Mouse (Mus musculus) olfactory bulb, adult 2 months (tissue): Measurements from ENCODE around the gene Uvrag. TPM values are rescaled to one million over a fixed set of nuclear protein-coding genes. Genes with fewer than 3 reads are reported as not detected.

Source experiments
- H3K27ac ChIP-seq: fragments of 200-500 bp; 2 replicates; pipeline ENCODE4 v1.5.1; 2012; ENCODE audit warnings: low read depth, low read length; ENCODE audit not compliant: insufficient read depth
- H3K4me1 ChIP-seq: fragments of 200-500 bp; 2 replicates; pipeline ENCODE4 v1.6.1; 2012; ENCODE audit warnings: low read length; ENCODE audit not compliant: control insufficient read depth, insufficient read depth
- H3K4me3 ChIP-seq: fragments of 200-500 bp; 2 replicates; pipeline ENCODE4 v1.5.1; 2012; ENCODE audit warnings: mild to moderate bottlenecking, low read depth, low read length, moderate library complexity; ENCODE audit not compliant: insufficient read depth
- CTCF ChIP-seq: fragments of 200-500 bp; IDR thresholded peaks from 2 replicates; pipeline ENCODE4 v1.5.1; 2012; ENCODE audit warnings: low read depth, mild to moderate bottlenecking, low read length, moderate library complexity; ENCODE audit not compliant: insufficient read depth
- POLR2A ChIP-seq: fragments of 200-500 bp; IDR thresholded peaks from 2 replicates; pipeline ENCODE4 v1.6.1; 2012; ENCODE audit warnings: mild to moderate bottlenecking, low read depth, low read length, moderate library complexity; ENCODE audit not compliant: insufficient read depth
- WGBS: fragments of 180-500 bp; shearing (Covaris S2); methylation state at CpG from one replicate; pipeline ENCODE4 v1.1.7; 2018; 5-methylcytosine and 5-hydroxymethylcytosine counted together
- polyA plus RNA-seq: library from polyadenylated mRNA; stranded (reverse); fragments of >200 nt; gene quantifications from 2 replicates; pipeline ENCODE4 v1.2.4, GENCODE M21; 2012; ENCODE audit warnings: low replicate concordance; ENCODE audit not compliant: missing spikeins, insufficient read depth, insufficient read length

Gene Uvrag
- polyA plus RNA-seq, 1 experiment: not detected

GRCm38 (mm10) chr7:99147494-99147893, 6.6 kb upstream of the Uvrag start:
- WGBS: 91% methylated on average over 7 of the region's 7 CpGs
- Histone ChIP-seq H3K27ac (no peak overlapping the region), H3K4me3 (no peak overlapping the region), H3K4me1 (peaks cover 6% of the 10 kb centered on the region)
- TF ChIP-seq CTCF (no peak), POLR2A (no peak)

DNA sequence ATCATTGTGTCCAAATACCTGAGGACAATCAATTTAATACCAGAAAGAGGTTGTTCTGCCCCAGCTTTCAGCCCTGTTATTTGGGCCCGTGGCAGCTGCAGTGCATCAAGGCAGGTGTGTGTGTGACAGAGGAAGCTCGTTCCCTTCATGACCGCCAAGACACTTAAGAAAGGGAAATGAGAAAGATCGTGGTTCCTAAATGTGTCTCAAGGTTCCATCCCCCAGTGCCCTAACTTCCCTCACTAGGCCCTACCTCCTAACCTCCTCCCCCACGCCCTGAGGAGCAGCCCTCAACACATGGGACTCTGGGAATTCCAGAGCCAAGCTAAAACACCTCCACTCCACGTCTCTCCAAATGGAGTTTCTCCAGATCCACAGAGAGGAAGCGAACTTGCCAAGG, 6.0 kb upstream of the Uvrag start:
- H3K27ac ChIP-seq: no peak overlapping the region
- TF ChIP-seq POLR2A (no peak), CTCF (no peak)
- WGBS: 79% methylated on average over 7 of the region's 7 CpGs

DNA sequence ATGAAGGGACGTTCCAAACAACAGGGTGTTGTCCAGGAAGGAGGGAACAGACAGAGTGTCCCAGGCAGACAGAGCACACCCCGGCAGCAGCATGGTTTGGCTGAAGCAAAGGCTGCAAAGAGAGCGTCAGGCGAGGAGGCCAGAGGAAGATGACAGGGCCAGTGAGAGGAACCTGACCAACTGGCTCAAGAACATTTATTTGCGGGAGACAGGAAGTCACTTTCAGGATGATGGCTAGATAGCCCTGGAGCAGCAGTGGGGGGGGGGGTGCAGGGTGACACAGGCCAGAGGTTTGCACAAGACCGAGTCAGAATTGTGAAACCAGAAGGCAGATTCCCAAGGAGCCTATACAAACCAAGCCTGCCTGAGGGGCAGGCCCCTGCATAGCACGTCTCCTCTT, 5.1 kb upstream of the Uvrag start:
- WGBS: 75% methylated on average over 7 of the region's 7 CpGs

More for the DNA sequence above, 6.0 kb upstream of the Uvrag start:
- Histone ChIP-seq H3K4me3 (no peak overlapping the region), H3K4me1 (peaks cover 6% of the 10 kb centered on the region)

DNA sequence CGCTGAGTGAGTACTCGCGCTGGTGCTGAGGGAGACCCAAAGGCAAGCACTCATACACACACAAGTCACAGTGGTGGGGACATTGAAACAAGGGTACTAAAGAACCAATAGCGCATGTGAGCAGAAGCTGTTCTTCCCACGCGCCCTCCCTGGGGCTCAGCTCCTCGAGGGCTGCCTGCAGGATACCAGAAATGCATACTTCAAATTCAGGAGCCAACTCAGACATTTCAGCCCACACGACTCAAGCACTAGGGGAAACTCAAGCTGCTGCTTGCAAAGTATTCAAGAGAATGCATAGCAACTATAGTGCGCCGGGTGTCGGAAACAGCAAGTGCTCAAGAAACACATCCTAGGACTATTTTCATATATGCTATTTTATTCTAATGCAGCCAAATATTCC, 3.7 kb upstream of the Uvrag start:
- Histone ChIP-seq H3K27ac (no peak overlapping the region), H3K4me1 (peaks cover 6% of the 10 kb centered on the region), H3K4me3 (no peak overlapping the region)
- TF ChIP-seq CTCF: no peak
- TF ChIP-seq POLR2A: no peak
- 56% methylated on average over 11 of the region's 11 CpGs for WGBS

More for the DNA sequence above, 5.1 kb upstream of the Uvrag start:
- no peak for TF ChIP-seq POLR2A
- TF ChIP-seq CTCF: no peak
- H3K4me3 ChIP-seq: no peak overlapping the region
- peaks cover 6% of the 10 kb centered on the region for H3K4me1 ChIP-seq
- H3K27ac ChIP-seq: no peak overlapping the region

DNA sequence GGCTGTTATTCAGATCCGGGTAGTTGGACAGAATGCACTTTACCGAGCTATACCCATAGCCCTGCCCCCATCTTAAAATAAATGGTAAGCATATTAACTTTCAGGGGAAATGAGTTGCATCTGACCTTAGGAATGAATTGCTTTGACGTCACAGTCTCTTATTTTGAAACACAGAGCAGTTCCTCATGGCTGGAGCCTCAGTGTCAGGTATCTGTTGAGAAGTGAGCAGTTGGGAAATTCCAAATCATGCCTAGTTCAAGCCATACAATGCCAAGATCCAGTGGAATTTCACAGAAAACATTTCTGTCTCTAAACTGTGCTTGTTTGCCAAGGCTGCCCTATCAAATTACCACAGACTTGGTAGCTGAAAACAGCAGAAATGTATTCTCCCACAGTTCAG, 2.3 kb upstream of the Uvrag start:
- H3K27ac ChIP-seq: no peak overlapping the region
- peaks cover 8% of the 10 kb centered on the region for H3K4me1 ChIP-seq
- TF ChIP-seq CTCF (no peak), POLR2A (no peak)
- H3K4me3 ChIP-seq: no peak overlapping the region
- WGBS: 78% methylated on average over 3 of the region's 3 CpGs

DNA sequence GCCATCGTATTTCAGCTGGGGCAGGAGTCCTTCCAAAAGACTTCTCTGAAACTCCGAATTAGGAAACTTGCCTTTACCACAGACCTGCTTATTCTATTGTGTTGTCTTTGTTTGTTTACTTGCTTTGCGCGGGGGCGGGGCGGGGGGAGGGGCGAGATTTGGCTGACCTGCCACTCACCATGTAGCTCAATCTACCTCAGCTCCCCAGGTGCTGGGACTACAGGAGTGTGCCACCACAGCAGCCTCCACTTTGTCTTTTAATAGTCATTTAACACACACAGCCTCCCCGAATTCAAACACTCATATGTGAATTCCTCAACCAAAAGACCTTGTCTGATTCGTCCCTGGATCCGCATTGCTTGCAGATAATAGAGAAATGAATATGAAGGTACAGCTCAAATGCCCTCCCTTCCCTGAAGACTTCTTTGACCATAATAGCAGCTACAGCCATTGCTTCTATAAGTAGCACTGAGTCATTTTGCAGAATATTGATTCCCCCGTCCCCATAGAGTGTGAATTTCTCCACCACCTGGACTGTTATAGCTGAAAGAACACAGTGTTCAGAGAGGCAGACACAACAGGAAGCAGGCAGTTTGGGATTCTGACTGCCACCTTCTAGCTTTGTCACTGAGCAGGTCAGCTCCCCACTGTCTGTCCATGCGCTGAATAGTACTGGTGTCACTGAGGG, 1.1 kb upstream of the Uvrag start:
- Histone ChIP-seq H3K27ac (no peak overlapping the region), H3K4me1 (peaks cover 8% of the 10 kb centered on the region), H3K4me3 (peak overlapping the region; percentile 79)
- 27% methylated on average over 12 of the region's 12 CpGs for WGBS
- TF ChIP-seq CTCF: no peak
- no peak for TF ChIP-seq POLR2A

DNA sequence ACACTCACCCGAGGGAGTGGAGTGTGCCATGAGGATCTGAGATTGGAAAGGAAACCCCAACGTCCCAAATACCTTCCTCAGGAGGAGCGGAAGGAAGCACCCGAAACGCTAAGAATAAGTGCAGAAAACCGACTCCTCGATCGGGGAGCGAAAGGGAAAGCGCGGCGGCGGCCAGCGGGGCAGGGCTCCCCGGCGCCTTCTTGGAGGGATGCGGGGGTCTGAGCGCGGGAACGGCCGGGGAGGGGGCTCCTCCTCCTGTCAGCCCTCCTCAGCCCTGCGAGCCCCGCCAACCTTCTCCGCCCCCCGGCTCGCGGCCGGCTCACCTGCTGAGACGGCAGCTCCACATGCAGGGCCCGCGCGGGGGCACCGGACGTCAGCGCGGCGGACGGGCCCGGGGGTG, 430 bp downstream of the Uvrag start:
- TF ChIP-seq POLR2A: no peak
- no peak for TF ChIP-seq CTCF
- H3K4me3 ChIP-seq: peak overlapping the region; percentile 79
- H3K27ac ChIP-seq: peak overlapping the region; percentile 66
- WGBS: under 1% methylated on average over 39 of the region's 39 CpGs
- peaks cover 8% of the 10 kb centered on the region for H3K4me1 ChIP-seq

GRCm38 (mm10) chr7:99139841-99140491, 975 bp downstream of the Uvrag start:
- Histone ChIP-seq H3K4me3 (peak overlapping the region; percentile 79), H3K27ac (no peak overlapping the region), H3K4me1 (peaks cover 6% of the 10 kb centered on the region)
- under 1% methylated on average over 13 of the region's 13 CpGs for WGBS
- TF ChIP-seq CTCF (no peak), POLR2A (no peak)

DNA sequence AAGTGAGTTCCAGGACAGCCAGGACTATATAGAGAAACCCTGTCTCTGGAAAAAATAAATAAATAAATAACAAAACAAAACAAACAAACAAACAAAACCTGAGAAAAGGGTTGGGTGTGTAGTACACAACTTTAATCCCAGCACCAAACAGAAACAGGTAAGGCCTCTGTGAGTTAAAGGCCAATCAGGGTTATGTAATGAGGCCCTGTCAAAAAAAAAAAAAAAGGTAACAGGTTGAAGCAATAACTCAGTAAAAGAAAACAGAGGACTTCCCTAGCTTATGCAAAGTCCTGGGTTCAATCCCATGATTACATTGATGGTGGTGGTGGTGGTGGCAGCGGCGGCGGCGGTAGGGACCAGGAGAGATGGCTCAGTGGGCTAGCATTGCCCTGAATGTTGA, 3.4 kb downstream of the Uvrag start:
- Histone ChIP-seq H3K4me3 (no peak overlapping the region), H3K4me1 (peaks cover 4% of the 10 kb centered on the region; the same call in 1 of the 2 replicates), H3K27ac (no peak overlapping the region)
- TF ChIP-seq POLR2A (no peak), CTCF (no peak)
- 100% methylated on average over 4 of the region's 4 CpGs for WGBS
